30 mouse cellular contexts compared by ENCODE assay signal in genomic region chr10:128591436-128591835, GRCm38 (mm10).
"Had no signal": no experiment of that assay in that cellular context is flagged by ENCODE, and none has a peak within 500 bp of the region (broad histone marks: within the 10 kb centered on the region; RNA-seq: fewer than 3 reads in every experiment).

No protein-coding gene starts in this region.

- H3K9ac ChIP-seq: limb, embryonic 12.5 days; limb, embryonic 13.5 days; limb, embryonic 15.5 days; liver, embryonic 12.5 days; liver, embryonic 13.5 days; liver, embryonic 14.5 days; liver, embryonic 15.5 days; liver, postnatal 0 days; lung, embryonic 14.5 days; lung, embryonic 15.5 days; midbrain, embryonic 12.5 days; midbrain, embryonic 13.5 days; midbrain, embryonic 15.5 days; neural tube, embryonic 12.5 days had no signal

- H3K4me3 ChIP-seq: limb, embryonic 10.5 days; limb, embryonic 12.5 days; limb, embryonic 15.5 days; liver, embryonic 12.5 days; liver, embryonic 13.5 days; liver, embryonic 15.5 days; lung, embryonic 15.5 days; megakaryocyte, embryonic 14.5 days; midbrain, embryonic 12.5 days; midbrain, embryonic 13.5 days; midbrain, embryonic 15.5 days; neural tube, embryonic 12.5 days had no signal

- H3K27ac ChIP-seq: limb, embryonic 10.5 days; limb, embryonic 12.5 days; limb, embryonic 13.5 days; limb, embryonic 15.5 days; liver, embryonic 12.5 days; liver, embryonic 13.5 days; liver, embryonic 14.5 days; liver, embryonic 15.5 days; lung, embryonic 15.5 days; macrophage; midbrain, embryonic 10.5 days; midbrain, embryonic 12.5 days; midbrain, embryonic 13.5 days; midbrain, embryonic 15.5 days; neural tube, embryonic 12.5 days had no signal

- H3K4me2 ChIP-seq: limb, embryonic 15.5 days; liver, embryonic 12.5 days; liver, embryonic 13.5 days; liver, embryonic 15.5 days; midbrain, embryonic 11.5 days; midbrain, embryonic 12.5 days; midbrain, embryonic 13.5 days; midbrain, embryonic 15.5 days had no signal

- H3K36me3 ChIP-seq: limb, embryonic 10.5 days; limb, embryonic 12.5 days; limb, embryonic 13.5 days; limb, embryonic 15.5 days; liver, embryonic 12.5 days; liver, embryonic 13.5 days; liver, embryonic 15.5 days; lung, embryonic 15.5 days; midbrain, embryonic 10.5 days; midbrain, embryonic 12.5 days; midbrain, embryonic 13.5 days; midbrain, embryonic 15.5 days; neural tube, embryonic 12.5 days had no signal

- ATAC-seq: liver, embryonic 12.5 days; liver, postnatal 0 days; lung, postnatal 0 days; midbrain, embryonic 13.5 days; midbrain, embryonic 15.5 days; midbrain, embryonic 16.5 days had no signal

- H3K9me3 ChIP-seq: limb, embryonic 10.5 days; limb, embryonic 12.5 days; limb, embryonic 13.5 days; limb, embryonic 15.5 days; liver, embryonic 12.5 days; liver, embryonic 13.5 days; liver, embryonic 15.5 days; lung, embryonic 15.5 days; megakaryocyte, embryonic 14.5 days; midbrain, embryonic 10.5 days; midbrain, embryonic 12.5 days; midbrain, embryonic 13.5 days; midbrain, embryonic 15.5 days; neural tube, embryonic 12.5 days had no signal

- DNase-seq: left cerebral cortex, postnatal 4 days; liver; liver, embryonic 13.5 days; liver, postnatal 0 days; lung, adult 18-20 months; lung, adult 2 months; lung, embryonic 14.5 days; lung, postnatal 10 days; lung, postnatal 14 days; lung, postnatal 36 days; lung, postnatal 4 days; midbrain, embryonic 14.5 days had no signal
